Mouse (Mus musculus) cerebellum, postnatal 25 days (tissue): ENCODE measurements around the gene Gm5108.

Source experiments
- DNase-seq, 2 experiments: peaks; one replicate each; pipeline ENCODE4 v3.0.0; 2021; ENCODE audit warnings: mixed read lengths in 2 of 2

Gm5108 gene

DNA sequence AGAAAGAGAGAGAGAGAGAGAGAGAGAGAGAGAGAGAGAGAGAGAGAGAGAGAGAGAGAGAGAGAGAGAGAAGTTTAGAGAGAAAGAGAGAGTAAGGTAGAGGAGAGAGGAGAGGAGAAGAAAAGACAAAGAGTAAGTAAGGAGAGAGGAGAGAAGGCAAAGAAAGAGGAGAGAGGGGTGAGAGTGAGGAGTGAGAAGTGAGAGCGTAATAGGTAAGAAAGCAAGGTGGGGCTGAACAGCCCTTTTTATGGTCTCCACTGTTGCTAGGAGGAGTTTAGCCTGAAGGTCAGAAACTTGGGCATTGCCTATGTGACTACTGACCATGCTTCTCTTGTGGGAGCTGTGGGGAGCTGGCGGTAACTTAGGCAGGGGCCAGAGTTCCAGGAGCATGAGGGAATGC lies at the start of gene Gm5108:
Gene Gm5108 (plus strand): TSS at position 301 of the 400 bp plus-strand sequence.
- DNase-seq, result no peak

DNA sequence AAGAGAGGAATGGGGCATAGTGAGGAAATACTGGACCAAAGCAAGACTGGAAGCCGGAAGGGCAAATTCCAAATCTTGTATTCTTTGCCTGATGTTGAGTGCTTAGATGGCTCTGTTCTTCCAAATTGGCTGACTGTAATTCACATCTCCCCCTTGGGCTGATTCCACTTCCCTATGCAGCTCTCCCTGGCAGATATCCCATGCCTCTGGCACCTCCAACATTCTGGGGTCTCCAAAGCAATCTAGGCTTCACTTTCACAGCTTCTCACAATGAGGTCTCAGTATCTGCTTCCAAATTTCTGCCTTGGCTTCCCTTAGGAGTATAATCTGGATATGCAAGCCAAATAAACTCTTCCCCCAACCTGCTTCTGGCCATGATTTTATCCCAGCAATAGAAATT lies 42.5 kb upstream of the Gm5108 start:
- no peak for DNase-seq

GRCm38 (mm10) chr5:67904555-67904954 lies 36.9 kb upstream of the Gm5108 start:
- DNase-seq, result no peak

DNA sequence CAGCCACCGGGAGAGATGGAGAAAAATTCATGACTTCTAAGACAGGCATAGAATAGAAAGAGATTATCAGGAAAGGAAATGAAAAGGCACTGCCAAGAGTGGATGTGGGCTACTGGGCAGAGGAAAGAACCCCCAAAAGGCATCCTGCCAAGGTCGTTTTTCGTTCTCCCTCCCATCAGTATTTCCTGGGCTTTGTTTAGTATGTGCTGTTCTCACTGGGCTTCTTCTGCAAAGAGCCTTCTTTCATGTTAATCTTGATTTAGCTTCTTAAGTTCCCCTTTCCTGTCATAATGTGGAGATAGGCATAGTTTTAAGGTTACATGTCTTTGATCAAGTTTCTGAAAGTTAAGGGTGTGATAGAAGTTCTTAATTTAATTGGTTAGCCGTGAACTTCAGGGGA lies 10.9 kb upstream of the Gm5108 start:
- DNase-seq, result no peak

- no peak for DNase-seq
Observed at GRCm38 (mm10) chr5:67931623-67932022, 9.8 kb upstream of the Gm5108 start.

DNA sequence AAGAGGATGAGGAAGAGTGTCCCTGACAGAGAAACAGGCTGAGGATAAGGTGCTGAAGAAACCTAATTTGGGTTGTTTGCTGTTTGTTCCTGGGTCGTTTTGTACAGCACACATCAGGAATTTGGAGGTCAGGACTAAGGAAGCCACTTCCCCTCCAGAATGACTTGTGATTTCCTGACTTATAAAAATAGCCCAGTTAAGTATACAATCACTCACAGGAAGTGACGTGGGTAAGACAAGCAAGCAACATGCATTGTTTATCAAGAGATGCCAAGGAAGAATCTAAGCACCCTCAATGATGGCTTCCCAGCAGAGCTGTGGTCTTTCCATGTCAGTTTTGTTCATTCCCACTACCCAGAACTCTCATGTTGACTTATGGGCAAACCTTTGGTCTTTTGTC lies 1.7 kb downstream of the Gm5108 start:
- DNase-seq, result no peak

DNA sequence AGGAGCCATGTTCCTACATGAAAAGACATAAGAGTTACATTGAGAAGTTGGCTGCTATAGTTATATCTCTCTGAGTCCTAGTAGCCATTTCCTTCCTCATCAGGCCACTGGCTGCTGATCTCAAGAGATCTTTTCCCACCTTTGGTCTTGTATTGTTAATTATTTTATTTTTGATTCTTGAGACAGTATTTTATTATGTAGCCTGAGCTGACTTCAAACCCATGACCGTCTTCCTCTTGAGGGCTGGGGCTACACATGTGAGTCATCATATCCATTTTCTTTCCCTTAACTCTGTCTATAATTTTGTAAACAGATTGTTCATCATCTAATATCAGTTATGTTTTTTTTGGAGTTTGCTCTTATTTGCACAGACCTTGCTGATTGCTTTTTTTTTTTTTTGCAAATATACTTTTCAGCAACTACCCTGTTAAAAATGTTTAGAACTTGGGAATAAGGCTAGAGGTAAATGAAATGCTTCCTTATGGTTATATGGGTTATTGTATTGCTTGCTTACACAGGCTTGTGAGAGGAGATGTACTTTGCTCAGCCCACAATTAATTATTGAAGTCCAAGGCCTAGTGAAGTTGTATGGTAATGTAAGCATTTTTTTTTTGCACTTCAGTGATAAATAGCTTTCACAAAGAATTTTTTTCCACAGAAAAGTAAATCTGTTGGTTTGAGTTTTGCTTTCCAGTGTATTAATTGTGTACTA lies 2.8 kb downstream of the Gm5108 start:
- no peak for DNase-seq

GRCm38 (mm10) chr5:67946321-67946720 lies 4.9 kb downstream of the Gm5108 start, which contains the start of gene Gm21905:
Gm21905 (minus strand) TSS chr5:67946421.
- DNase-seq, result no peak

DNA sequence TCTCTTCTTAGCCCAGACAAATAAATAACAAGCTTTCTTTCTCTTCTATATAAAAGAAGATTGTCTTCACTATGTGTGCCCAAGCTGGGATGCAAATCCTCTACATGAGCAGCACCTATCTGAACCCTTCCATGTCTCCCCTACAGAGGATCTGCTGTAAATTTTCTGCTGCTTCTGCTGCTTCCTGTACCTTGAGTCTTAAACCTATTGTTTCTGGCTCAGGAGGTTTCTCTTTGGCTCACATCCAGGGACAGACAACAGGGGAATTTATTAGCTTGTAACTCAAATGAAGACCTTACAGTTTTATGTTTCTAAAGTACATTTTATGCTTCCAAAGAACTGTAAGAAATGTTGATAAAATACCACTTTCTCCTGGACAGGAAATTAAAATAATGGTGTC lies 5.5 kb downstream of the Gm5108 start:
- no peak for DNase-seq

DNA sequence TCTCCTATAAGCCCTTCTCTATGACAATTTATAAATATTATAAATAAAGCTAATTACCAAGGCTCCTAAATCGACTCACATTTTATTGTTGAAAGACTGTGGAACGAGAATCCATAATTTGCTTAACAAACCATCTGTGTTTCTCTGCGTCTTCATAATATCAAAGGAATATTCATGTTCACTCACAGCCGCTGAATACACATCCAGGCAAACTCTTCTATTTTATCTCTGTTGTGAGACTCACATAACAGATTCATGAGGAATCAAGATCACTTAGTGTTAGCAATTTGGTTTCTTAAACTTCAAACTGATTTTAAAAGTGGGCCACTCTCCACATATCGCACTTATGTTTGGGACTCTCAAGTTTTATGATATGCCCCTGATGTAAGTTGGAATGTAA lies 6.6 kb downstream of the Gm5108 start:
- no peak for DNase-seq

DNA sequence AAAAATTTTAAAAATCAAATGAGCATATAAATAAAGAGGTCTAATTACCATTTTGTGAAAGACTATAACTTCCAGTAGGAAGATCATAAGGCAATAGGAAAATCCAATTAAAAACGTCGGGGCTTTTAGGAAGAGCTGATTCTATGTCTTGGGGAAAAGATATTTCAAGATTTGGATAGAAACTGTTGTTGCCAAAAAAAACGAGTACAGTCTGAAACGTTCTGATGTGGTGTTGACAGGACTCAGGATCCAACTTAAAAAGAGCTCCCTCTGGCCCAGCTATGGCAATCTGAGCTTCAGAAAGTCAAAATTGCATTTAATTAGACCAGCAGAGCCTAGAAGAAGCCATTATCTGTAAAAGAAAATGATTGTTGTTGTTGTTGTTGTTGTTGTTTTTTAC lies 12.6 kb downstream of the Gm5108 start:
- DNase-seq, result no peak

GRCm38 (mm10) chr5:67955486-67955885 lies 14.0 kb downstream of the Gm5108 start:
- no peak for DNase-seq

- DNase-seq, result no peak
Observed at GRCm38 (mm10) chr5:67961708-67962629, 20.5 kb downstream of the Gm5108 start.

DNA sequence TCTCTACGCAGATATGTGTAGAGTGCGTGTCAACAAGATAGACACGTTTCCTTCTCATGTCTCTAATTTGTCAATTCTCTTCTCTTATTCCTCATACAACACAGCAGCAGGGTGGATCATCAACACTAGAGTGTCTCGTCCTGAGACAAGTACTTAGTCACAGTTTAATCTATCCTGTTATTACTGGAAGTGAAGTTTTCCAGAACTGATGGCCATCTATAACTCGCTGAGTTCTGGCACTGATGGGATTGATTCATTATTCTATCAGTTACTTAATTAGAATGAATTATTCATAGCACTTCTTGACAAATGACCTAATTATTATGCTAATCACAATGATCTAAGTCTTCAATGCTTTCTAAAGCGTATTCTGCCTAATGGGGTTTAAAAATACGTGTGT lies 28.1 kb downstream of the Gm5108 start:
- DNase-seq, result no peak

DNA sequence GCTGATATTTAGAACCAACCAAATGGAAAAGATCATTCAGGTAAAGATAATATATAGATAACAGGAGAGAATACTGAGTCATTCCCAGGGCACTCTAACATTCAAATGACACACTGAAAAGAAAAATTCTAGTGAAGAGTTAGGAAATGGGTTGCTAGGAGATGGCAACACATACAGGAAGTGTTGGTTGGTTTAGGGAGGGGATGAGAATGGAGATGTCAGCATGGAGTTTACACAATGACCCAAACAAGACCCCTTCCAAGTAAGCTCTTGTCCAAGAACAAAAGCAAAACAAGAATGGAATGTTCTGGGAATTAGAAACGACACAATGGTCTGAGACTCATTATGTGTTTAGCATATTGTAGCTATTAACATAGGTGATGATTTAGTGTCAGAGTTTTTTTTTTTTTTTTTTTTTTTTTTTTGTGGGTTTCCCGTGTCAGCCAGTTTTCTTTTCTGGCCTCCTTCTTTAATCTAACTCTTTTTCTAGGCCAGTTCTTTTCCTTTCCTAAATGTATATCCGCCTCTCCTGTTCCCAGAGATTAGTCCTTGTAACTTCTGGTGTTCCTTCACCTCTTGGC lies 40.6 kb downstream of the Gm5108 start:
- no peak for DNase-seq

- DNase-seq, result no peak
Observed at GRCm38 (mm10) chr5:67990426-67990825, 49.0 kb downstream of the Gm5108 start.

DNA sequence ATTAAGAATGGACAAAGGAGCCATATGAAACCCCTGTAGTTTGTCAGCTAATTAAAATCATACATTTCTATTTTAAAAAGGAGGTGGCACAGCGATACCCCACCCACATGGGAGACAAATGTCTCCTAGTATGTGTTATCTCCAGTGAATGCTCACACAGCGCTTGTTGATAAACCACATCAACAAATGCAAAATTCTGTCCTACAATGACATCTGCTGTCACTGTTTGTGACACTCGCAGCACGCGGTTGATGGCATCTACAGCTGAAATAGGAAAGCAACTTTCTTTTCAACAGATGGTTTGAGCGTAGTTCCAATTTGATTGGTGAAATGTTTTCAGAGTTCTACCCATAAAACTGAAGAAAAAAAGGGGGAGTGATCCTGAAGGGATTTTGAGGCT lies 61.1 kb downstream of the Gm5108 start:
- DNase-seq, result no peak

- DNase-seq, result no peak
Observed at GRCm38 (mm10) chr5:68003904-68004303, 62.4 kb downstream of the Gm5108 start.

DNA sequence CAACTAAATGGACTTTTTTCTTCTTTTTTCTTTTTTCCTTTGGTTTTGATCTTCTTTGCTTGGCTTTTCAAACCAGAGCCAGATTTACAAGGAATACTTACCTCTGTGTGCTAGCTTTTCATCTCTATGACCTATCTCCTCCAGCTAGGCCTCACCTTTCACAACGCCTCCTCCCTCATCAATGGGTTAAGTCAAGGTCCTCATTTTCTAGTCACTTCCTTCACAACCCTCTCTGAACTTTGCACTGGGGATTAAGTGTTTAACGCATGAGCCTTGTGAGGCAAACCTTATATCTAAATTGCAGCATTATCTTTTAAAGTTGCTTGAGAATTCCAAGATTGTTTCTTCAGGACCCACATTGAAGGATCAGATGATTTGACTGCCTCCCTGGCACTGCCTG lies 63.0 kb downstream of the Gm5108 start:
- no peak for DNase-seq

- no peak for DNase-seq
Observed at GRCm38 (mm10) chr5:68007074-68007473, 65.6 kb downstream of the Gm5108 start.

- DNase-seq, result no peak
Observed at GRCm38 (mm10) chr5:68011569-68011968, 70.1 kb downstream of the Gm5108 start.

DNA sequence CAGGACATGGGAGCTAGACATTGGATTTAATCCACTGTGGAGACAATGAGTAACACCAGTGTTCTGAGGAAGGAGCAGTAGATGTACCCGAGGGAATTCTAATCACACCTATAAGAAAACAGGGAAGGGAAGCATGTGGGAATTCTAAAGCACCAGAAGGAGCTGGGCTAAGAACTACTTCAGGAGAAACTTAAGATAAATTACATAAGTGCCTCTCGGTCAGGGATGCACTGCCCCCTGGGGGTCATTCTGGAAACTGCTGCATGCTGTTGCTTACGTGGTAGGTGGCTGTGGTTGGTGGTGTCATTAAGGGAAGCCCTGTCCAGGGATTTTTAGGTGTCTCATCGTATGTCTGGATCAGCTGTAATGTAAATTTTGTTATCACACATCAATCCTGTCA lies 71.1 kb downstream of the Gm5108 start:
- DNase-seq, result peak; percentile 83 to 89

- DNase-seq, result no peak
Observed at GRCm38 (mm10) chr5:68020870-68021269, 79.4 kb downstream of the Gm5108 start.
